Mouse (Mus musculus): Measurements from ENCODE around the gene Tmtc2. TPM values are rescaled to one million over a fixed set of nuclear protein-coding genes. Genes with fewer than 3 reads are reported as not detected.

The Tmtc2 gene
- 7.6 and 8.1 TPM in 2 replicates for polyA plus RNA-seq (2015; fragmentation: Nextera tagmentation; extraction: Ambion mirVana)

DNA sequence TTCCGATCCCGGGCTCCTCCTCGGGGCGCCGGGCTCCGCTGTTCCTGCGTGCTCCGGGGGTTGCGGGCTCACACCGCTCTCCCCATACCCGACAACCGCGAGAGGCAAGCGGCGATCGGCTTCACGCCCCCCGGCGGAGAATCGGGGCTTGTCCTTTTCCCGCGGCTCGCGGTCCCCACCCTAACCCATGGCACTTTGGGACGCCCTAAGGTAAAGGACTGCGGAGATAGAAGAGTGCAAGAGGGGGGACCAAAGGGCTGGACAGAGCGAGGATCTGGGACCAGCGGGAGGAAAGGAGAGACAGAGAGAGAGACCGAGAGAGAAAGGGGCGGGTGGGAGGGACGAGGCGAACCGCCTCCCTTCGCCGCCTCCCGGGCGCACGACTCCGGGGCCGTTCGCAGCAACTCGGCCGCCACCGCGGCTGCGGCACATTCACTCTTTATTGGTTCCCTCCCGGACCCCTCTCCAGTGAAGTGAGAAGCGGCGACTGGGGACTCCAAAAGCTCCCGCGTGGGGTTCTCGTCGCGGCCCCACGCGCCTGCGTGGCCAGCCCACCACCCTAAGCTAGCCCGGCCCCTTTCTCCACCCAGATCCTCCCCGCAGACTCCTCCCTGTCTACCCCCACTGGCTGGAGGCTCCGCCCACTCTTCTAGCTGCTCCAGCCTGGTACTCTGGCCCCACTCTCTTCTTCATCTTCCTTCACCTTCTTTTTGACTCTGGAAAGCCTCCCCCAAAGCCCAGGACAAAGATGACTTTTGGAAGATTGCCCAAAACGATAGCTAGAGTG, at the start of gene Tmtc2:
Tmtc2 (minus strand) TSS at position 544 of the 787 bp plus-strand sequence.
- Histone ChIP-seq H3K4me1 (replicated peaks; ENCODE audit: control insufficient read depth, insufficient read depth, low read length) (peaks cover 7% of the 10 kb centered on the region), H3K4me2 (ENCODE audit: low read depth, low read length) (peak within 1 kb of the TSS; percentile 97), H3K36me3 (ENCODE audit: control insufficient read depth, insufficient read depth, low read length) (no peaks in the 10 kb centered on the region), H3K4me3 (ENCODE audit: low read length) (peak within 1 kb of the TSS; percentile 92), H3K27me3 (ENCODE audit: control insufficient read depth, insufficient read depth, low read depth, low read length) (no peaks in the 10 kb centered on the region), H3K27ac (ENCODE audit: low read length) (peak within 1 kb of the TSS; percentile 89), H3K9ac (ENCODE audit: low read length) (peak within 1 kb of the TSS; percentile 84), H3K9me3 (ENCODE audit: control insufficient read depth, low read length) (no peaks in the 10 kb centered on the region)
- under 1% methylated on average over 48 of the region's 61 CpGs for WGBS
- peak; percentile 98 for ATAC-seq (ENCODE audit: low read depth)

- H3K4me3 ChIP-seq (ENCODE audit: low read length): no peak overlapping the region
- H3K27ac ChIP-seq (ENCODE audit: low read length): no peak overlapping the region
- H3K36me3 ChIP-seq (ENCODE audit: control insufficient read depth, insufficient read depth, low read length): no peaks in the 10 kb centered on the region
- no peaks in the 10 kb centered on the region for H3K4me1 ChIP-seq (replicated peaks; ENCODE audit: control insufficient read depth, insufficient read depth, low read length)
- H3K9me3 ChIP-seq (ENCODE audit: control insufficient read depth, low read length): no peaks in the 10 kb centered on the region
- no peak for ATAC-seq (ENCODE audit: low read depth)
- H3K4me2 ChIP-seq (ENCODE audit: low read depth, low read length): no peak overlapping the region
- 67% methylated on average over 3 of the region's 3 CpGs for whole genome bisulfite sequencing
- no peak overlapping the region for H3K9ac ChIP-seq (ENCODE audit: low read length)
- no peaks in the 10 kb centered on the region for H3K27me3 ChIP-seq (ENCODE audit: control insufficient read depth, insufficient read depth, low read depth, low read length)
Observed at GRCm38 (mm10) chr10:105612117-105612516, 37.9 kb upstream of the Tmtc2 start.

DNA sequence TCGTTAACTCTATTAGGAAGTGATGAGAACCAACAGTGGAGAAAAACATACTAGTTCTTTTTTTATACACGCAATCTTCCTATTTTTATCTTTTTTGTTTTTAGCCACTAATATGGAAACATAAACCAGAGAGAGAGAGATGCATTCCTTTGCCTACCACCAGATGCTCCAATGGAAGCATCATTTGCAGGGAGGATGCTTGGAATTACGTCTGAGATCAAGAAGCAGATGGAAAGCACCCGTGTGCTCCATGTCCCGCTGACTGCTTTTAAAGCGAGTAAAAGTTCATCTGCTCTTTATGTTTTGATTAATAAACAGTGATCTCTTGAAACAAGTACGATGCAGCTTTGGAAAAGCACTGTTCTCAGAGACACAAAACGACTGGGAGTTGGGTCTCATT, 24.6 kb upstream of the Tmtc2 start:
- Histone ChIP-seq H3K36me3 (ENCODE audit: control insufficient read depth, insufficient read depth, low read length) (no peaks in the 10 kb centered on the region), H3K4me2 (ENCODE audit: low read depth, low read length) (no peak overlapping the region), H3K9me3 (ENCODE audit: control insufficient read depth, low read length) (no peaks in the 10 kb centered on the region), H3K4me3 (ENCODE audit: low read length) (no peak overlapping the region), H3K27me3 (ENCODE audit: control insufficient read depth, insufficient read depth, low read depth, low read length) (no peaks in the 10 kb centered on the region), H3K9ac (ENCODE audit: low read length) (no peak overlapping the region), H3K4me1 (replicated peaks; ENCODE audit: control insufficient read depth, insufficient read depth, low read length) (peaks cover 3% of the 10 kb centered on the region; the same call in 1 of the 2 replicates), H3K27ac (ENCODE audit: low read length) (no peak overlapping the region)
- ATAC-seq (ENCODE audit: low read depth): no peak
- WGBS: 63% methylated on average over 8 of the region's 8 CpGs

DNA sequence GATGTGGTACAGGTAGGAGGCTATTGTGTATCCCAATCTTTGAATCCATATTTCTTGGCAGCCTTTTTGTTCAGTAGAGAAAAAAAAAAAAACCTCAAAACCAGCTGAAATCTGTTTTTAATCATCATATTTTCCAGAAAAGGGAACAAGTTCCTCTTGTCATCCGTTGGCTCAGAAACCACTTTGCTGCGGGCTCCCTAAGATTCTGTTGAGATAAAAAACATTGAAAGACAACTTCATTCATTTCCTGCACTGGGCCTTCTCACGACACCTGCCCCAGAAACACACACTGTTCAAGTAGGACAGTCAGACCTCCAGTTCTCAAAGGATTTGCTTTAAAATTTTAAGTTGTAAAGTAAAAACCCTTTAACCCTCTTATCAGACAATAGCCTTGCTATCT, 23.0 kb upstream of the Tmtc2 start:
- Histone ChIP-seq H3K27me3 (ENCODE audit: control insufficient read depth, insufficient read depth, low read depth, low read length) (no peaks in the 10 kb centered on the region), H3K9ac (ENCODE audit: low read length) (no peak overlapping the region), H3K36me3 (ENCODE audit: control insufficient read depth, insufficient read depth, low read length) (no peaks in the 10 kb centered on the region), H3K4me1 (replicated peaks; ENCODE audit: control insufficient read depth, insufficient read depth, low read length) (peaks cover 3% of the 10 kb centered on the region; the same call in 1 of the 2 replicates), H3K4me2 (ENCODE audit: low read depth, low read length) (no peak overlapping the region), H3K9me3 (ENCODE audit: control insufficient read depth, low read length) (no peaks in the 10 kb centered on the region), H3K4me3 (ENCODE audit: low read length) (no peak overlapping the region), H3K27ac (ENCODE audit: low read length) (no peak overlapping the region)
- WGBS: 48% methylated on average over 3 of the region's 3 CpGs
- no peak for ATAC-seq (ENCODE audit: low read depth)

DNA sequence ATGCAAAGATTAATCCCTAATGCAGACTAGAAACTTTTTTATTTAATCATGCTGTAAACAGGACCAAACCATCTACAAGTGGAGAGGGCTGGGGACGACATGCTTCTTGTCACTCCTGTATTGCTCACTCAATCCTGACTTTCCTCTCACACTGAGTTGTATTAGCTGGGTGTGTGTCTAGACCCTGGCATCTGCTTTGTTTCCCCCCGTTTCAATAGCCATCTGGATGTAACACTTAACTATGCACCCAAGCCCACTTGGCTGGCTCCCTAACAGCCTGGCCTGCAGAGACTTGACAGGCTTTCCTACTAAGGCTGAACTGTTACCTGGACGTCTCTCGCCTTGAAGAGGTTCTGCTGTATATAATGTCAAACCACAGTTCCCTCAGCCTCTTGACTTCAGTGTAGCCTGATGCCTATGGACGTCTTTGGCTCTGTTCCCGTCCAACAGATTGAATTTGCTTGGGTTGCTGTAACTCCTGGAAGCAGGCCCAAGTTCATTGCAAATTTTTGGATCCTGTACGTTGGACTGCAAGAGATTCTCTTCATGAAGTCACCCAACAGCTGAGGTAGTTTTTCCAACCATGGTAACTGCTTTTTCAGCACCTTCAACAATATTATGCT, 21.3 kb upstream of the Tmtc2 start:
- peaks cover 3% of the 10 kb centered on the region; the same call in 1 of the 2 replicates for H3K4me1 ChIP-seq (replicated peaks; ENCODE audit: control insufficient read depth, insufficient read depth, low read length)
- 0 out of 2 replicates have a peak overlapping the region, but pooled peaks have one; percentile 8 for H3K27ac ChIP-seq (ENCODE audit: low read length)
- H3K9me3 ChIP-seq (ENCODE audit: control insufficient read depth, low read length): no peaks in the 10 kb centered on the region
- H3K27me3 ChIP-seq (ENCODE audit: control insufficient read depth, insufficient read depth, low read depth, low read length): no peaks in the 10 kb centered on the region
- no peak overlapping the region for H3K9ac ChIP-seq (ENCODE audit: low read length)
- peak; percentile 81 for ATAC-seq (ENCODE audit: low read depth)
- no peak overlapping the region for H3K4me2 ChIP-seq (ENCODE audit: low read depth, low read length)
- no peaks in the 10 kb centered on the region for H3K36me3 ChIP-seq (ENCODE audit: control insufficient read depth, insufficient read depth, low read length)
- no peak overlapping the region for H3K4me3 ChIP-seq (ENCODE audit: low read length)
- 41% methylated on average over 7 of the region's 7 CpGs for WGBS

DNA sequence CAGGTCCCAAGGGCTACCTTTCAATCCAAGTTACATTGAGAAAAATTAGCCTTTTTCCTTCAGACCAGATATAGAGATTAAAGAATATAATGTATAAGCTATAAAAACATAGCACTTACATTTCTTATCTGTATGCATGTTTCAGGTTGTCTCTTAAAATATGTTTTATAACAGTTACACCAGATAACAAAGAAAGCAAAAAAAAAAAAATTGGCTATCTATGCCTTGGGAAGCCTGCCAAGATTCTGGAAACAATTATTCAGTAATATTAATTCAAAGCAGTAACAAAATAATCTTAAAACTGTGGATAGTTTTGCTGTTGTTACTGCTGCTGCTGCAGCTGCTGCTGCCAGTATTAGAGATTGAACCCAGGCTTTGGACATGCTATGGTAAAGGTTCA, 13.9 kb upstream of the Tmtc2 start:
- Histone ChIP-seq H3K4me1 (replicated peaks; ENCODE audit: control insufficient read depth, insufficient read depth, low read length) (no peaks in the 10 kb centered on the region), H3K36me3 (ENCODE audit: control insufficient read depth, insufficient read depth, low read length) (no peaks in the 10 kb centered on the region), H3K4me3 (ENCODE audit: low read length) (no peak overlapping the region), H3K4me2 (ENCODE audit: low read depth, low read length) (no peak overlapping the region), H3K9me3 (ENCODE audit: control insufficient read depth, low read length) (no peaks in the 10 kb centered on the region), H3K27ac (ENCODE audit: low read length) (no peak overlapping the region), H3K27me3 (ENCODE audit: control insufficient read depth, insufficient read depth, low read depth, low read length) (no peaks in the 10 kb centered on the region), H3K9ac (ENCODE audit: low read length) (no peak overlapping the region)
- ATAC-seq (ENCODE audit: low read depth): peak; percentile 41; the same call in 1 of the 2 replicates

DNA sequence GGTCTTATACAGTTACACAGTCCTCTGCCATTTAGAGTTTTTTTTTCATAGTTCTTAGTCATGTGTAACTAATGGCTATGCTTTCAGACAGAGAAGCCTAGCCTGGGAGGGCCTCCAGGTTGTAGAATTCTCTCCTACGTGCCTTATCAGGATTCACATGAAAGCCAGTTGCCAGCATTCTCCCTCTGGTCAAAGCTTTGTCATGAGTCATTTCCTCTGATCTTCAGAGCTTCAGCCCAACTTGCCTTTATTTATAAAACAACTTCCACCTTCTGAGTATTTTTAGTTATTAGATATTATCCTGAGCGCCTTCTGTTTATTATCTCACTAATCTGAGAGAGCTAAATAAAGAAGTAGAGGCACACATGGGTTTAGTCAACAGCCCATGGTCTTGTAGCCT, 5.1 kb upstream of the Tmtc2 start:
- Histone ChIP-seq H3K36me3 (ENCODE audit: control insufficient read depth, insufficient read depth, low read length) (no peaks in the 10 kb centered on the region), H3K4me3 (ENCODE audit: low read length) (no peak overlapping the region), H3K27me3 (ENCODE audit: control insufficient read depth, insufficient read depth, low read depth, low read length) (no peaks in the 10 kb centered on the region), H3K4me2 (ENCODE audit: low read depth, low read length) (no peak overlapping the region), H3K9ac (ENCODE audit: low read length) (no peak overlapping the region), H3K27ac (ENCODE audit: low read length) (no peak overlapping the region), H3K9me3 (ENCODE audit: control insufficient read depth, low read length) (no peaks in the 10 kb centered on the region), H3K4me1 (replicated peaks; ENCODE audit: control insufficient read depth, insufficient read depth, low read length) (no peaks in the 10 kb centered on the region)
- 30% methylated on average over 2 of the region's 2 CpGs for WGBS
- no peak for ATAC-seq (ENCODE audit: low read depth)

- Histone ChIP-seq H3K4me1 (replicated peaks; ENCODE audit: control insufficient read depth, insufficient read depth, low read length) (no peaks in the 10 kb centered on the region), H3K36me3 (ENCODE audit: control insufficient read depth, insufficient read depth, low read length) (no peaks in the 10 kb centered on the region), H3K9me3 (ENCODE audit: control insufficient read depth, low read length) (no peaks in the 10 kb centered on the region), H3K4me3 (ENCODE audit: low read length) (no peak overlapping the region), H3K4me2 (ENCODE audit: low read depth, low read length) (no peak overlapping the region), H3K27ac (ENCODE audit: low read length) (no peak overlapping the region), H3K9ac (ENCODE audit: low read length) (no peak overlapping the region), H3K27me3 (ENCODE audit: control insufficient read depth, insufficient read depth, low read depth, low read length) (no peaks in the 10 kb centered on the region)
- ATAC-seq (ENCODE audit: low read depth): no peak
- 51% methylated on average over 8 of the region's 8 CpGs for WGBS
Observed at GRCm38 (mm10) chr10:105578291-105578845, 4.1 kb upstream of the Tmtc2 start.

Data from lung, embryonic 16.5 days (tissue).